ENCODE assay signal across 8 mouse cellular contexts in genomic region chr2:61592699-61593029, GRCm38 (mm10). TPM values are rescaled to one million over a fixed set of nuclear protein-coding genes. Genes with fewer than 3 reads are reported as not detected.
DNase-seq lines count a peak whose midpoint lies in the region; ATAC-seq and TF ChIP-seq lines count a peak whose summit lies in the region.

No protein-coding gene starts in this region.

- WGBS in heart, embryonic 12.5 days, result 17% methylated on average over 5 of the region's 5 CpGs
- 17% methylated on average over 5 of the region's 5 CpGs for WGBS in forebrain, embryonic 16.5 days
- WGBS in liver, embryonic 14.5 days (ENCODE audit: insufficient replicate concordance), result 13% methylated on average over 5 of the region's 5 CpGs

- no peak for TF ChIP-seq EP300 in liver, embryonic 14.5 days (IDR thresholded peaks at IDR 0.05; ENCODE audit: low read depth)

- no peak for TF ChIP-seq CTCF in E14TG2a.4 (conservative IDR thresholded peaks at IDR 0.05; ENCODE audit: low read length)
- no peak for TF ChIP-seq CTCF in liver, embryonic 14.5 days (IDR thresholded peaks at IDR 0.05; ENCODE audit: low read depth)

- no peaks in the 10 kb centered on the region for H3K27me3 ChIP-seq in heart, embryonic 12.5 days (replicated peaks)
- H3K27me3 ChIP-seq in E14TG2a.4 (ENCODE audit: insufficient read depth, low read length), result peaks cover 7% of the 10 kb centered on the region
- no peaks in the 10 kb centered on the region for H3K27me3 ChIP-seq in forebrain, embryonic 16.5 days (replicated peaks; ENCODE audit: control insufficient read depth, insufficient read depth, low read length)
- no peaks in the 10 kb centered on the region for H3K27me3 ChIP-seq in liver, embryonic 14.5 days (ENCODE audit: control insufficient read depth, insufficient read depth, low read length)

- no peaks in the 10 kb centered on the region for H3K9me3 ChIP-seq in heart, embryonic 12.5 days (replicated peaks)
- H3K9me3 ChIP-seq in E14TG2a.4 (ENCODE audit: low read length), result no peaks in the 10 kb centered on the region
- H3K9me3 ChIP-seq in forebrain, embryonic 16.5 days (ENCODE audit: control insufficient read depth, low read length), result no peaks in the 10 kb centered on the region
- no peaks in the 10 kb centered on the region for H3K9me3 ChIP-seq in liver, embryonic 14.5 days (ENCODE audit: control insufficient read depth, low read length)

- peak overlapping the region; percentile 92; the same call in 1 of the 2 replicates for H3K4me2 ChIP-seq in heart, embryonic 12.5 days
- peak overlapping the region; percentile 79 for H3K4me2 ChIP-seq in forebrain, embryonic 16.5 days (ENCODE audit: low read length)
- peak overlapping the region; percentile 21 for H3K4me2 ChIP-seq in liver, embryonic 14.5 days (ENCODE audit: low read depth)

- H3K9ac ChIP-seq in heart, embryonic 12.5 days, result no peak overlapping the region
- peak overlapping the region; percentile 78 for H3K9ac ChIP-seq in forebrain, embryonic 16.5 days (replicated peaks; ENCODE audit: low read depth, low read length)
- H3K9ac ChIP-seq in liver, embryonic 14.5 days (replicated peaks), result no peak overlapping the region

- no peak overlapping the region for H3K27ac ChIP-seq in heart, embryonic 12.5 days (ENCODE audit: poor library complexity, severe bottlenecking)
- H3K27ac ChIP-seq in forebrain, embryonic 16.5 days (ENCODE audit: low read length), result no peak overlapping the region
- H3K27ac ChIP-seq in liver, embryonic 14.5 days, result no peak overlapping the region; the same call in 1 of the 2 replicates

- peaks cover 4% of the 10 kb centered on the region; the same call in 1 of the 2 replicates for H3K4me1 ChIP-seq in heart, embryonic 12.5 days (replicated peaks)
- H3K4me1 ChIP-seq in E14TG2a.4 (replicated peaks; ENCODE audit: low read depth, low read length), result peaks cover 22% of the 10 kb centered on the region
- H3K4me1 ChIP-seq in forebrain, embryonic 16.5 days (replicated peaks; ENCODE audit: control insufficient read depth, insufficient read depth, low read length), result peaks cover 7% of the 10 kb centered on the region; the same call in 1 of the 2 replicates
- H3K4me1 ChIP-seq in liver, embryonic 14.5 days (replicated peaks; ENCODE audit: control insufficient read depth in 2 of 2, insufficient read depth in 2 of 2, low read length in 1 of 2), result peaks cover 12 to 14% of the 10 kb centered on the region in 2 experiments

- no peak for ATAC-seq in heart, embryonic 12.5 days (ENCODE audit: insufficient number of reproducible peaks, low FRiP score)
- ATAC-seq in forebrain, embryonic 16.5 days, result peak; percentile 6
- peak; percentile 3 for ATAC-seq in liver, embryonic 14.5 days (ENCODE audit: insufficient read depth)
- no peak for ATAC-seq in megakaryocyte-erythroid progenitor cell, adult 5-6 weeks (replicated peaks; ENCODE audit: low FRiP score, low TSS enrichment, poor library complexity, severe bottlenecking)

- intact Hi-C loops in heart, postnatal 36 days (cut with DNase I), result loop anchor here (5.0 kb wide), 1 partner anchor 120 kb away; the partner anchor contains the start of gene Psmd14

- H3K4me3 ChIP-seq in heart, embryonic 12.5 days, result peak overlapping the region; percentile 90
- peak overlapping the region; percentile 92 for H3K4me3 ChIP-seq in E14TG2a.4 (replicated peaks; ENCODE audit: low read length)
- peak overlapping the region; percentile 93 for H3K4me3 ChIP-seq in forebrain, embryonic 16.5 days (replicated peaks; ENCODE audit: low read length)
- H3K4me3 ChIP-seq in liver, embryonic 14.5 days (ENCODE audit: insufficient read depth in 1 of 2, low read depth in 2 of 2, low read length in 2 of 2), result peak overlapping the region in 1 of 2 experiments; percentile 90; a peak in 2 of 4 replicates

- no peak for DNase-seq in heart, postnatal 36 days
- no peak for DNase-seq in liver, embryonic 14.5 days (ENCODE audit: low read depth in 3 of 3, low spot score in 3 of 3)
- no peak for DNase-seq in embryo, embryonic 10 days (ENCODE audit: low spot score)
- no peak for DNase-seq in adrenal gland, postnatal 36 days

- H3K36me3 ChIP-seq in heart, embryonic 12.5 days, result no peaks in the 10 kb centered on the region
- no peaks in the 10 kb centered on the region for H3K36me3 ChIP-seq in E14TG2a.4 (ENCODE audit: insufficient read depth, low read length)
- H3K36me3 ChIP-seq in forebrain, embryonic 16.5 days (ENCODE audit: control insufficient read depth, insufficient read depth), result no peaks in the 10 kb centered on the region
- no peaks in the 10 kb centered on the region for H3K36me3 ChIP-seq in liver, embryonic 14.5 days (replicated peaks; ENCODE audit: control insufficient read depth, insufficient read depth, low read depth)

RNA-seq across cellular contexts. Expression of gene Tank, which starts 14.3 kb away (rescaled TPM):
- polyA plus RNA-seq in heart, embryonic 12.5 days (2016; fragmentation: Nextera tagmentation; extraction: Ambion mirVana), result 25.0 and 28.0 TPM in 2 replicates
- total RNA-seq in heart, postnatal 36 days (2021), result 10 to 100 TPM; 16.8 to 22.2 TPM
- polyA plus RNA-seq in forebrain, embryonic 16.5 days (2015; fragmentation: Nextera tagmentation; extraction: Ambion mirVana), result 30.0 and 33.6 TPM in 2 replicates
- 9.0 and 15.9 TPM in 2 replicates for polyA plus RNA-seq in liver, embryonic 14.5 days (2012; rRNA removed)
- polyA plus RNA-seq in liver, embryonic 14.5 days (2014; fragmentation: Nextera tagmentation; extraction: Ambion mirVana), result 21.3 and 24.7 TPM in 2 replicates
- 62.2 and 76.6 TPM in 2 replicates for total RNA-seq in megakaryocyte-erythroid progenitor cell, adult 5-6 weeks (2014; fragmentation: Nextera tagmentation)
- 76.2 and 86.3 TPM in 2 replicates for total RNA-seq in megakaryocyte-erythroid progenitor cell, adult 5-6 weeks (2017)
- total RNA-seq in adrenal gland, postnatal 36 days (2021), result 10 to 100 TPM; 34.9 to 47.6 TPM

Comparison
In these comparisons a context has a peak if more than half of its experiments do, and no peak if none do; other contexts are left out.
1. ATAC-seq: peak in forebrain, embryonic 16.5 days (single experiment) and liver, embryonic 14.5 days (single experiment); none in heart, embryonic 12.5 days (single experiment) and megakaryocyte-erythroid progenitor cell, adult 5-6 weeks (single experiment).
2. H3K4me2 ChIP-seq: peak in every context shown above with its lines; median percentile 92 in heart, embryonic 12.5 days; 79 in forebrain, embryonic 16.5 days; 21 in liver, embryonic 14.5 days.